Mouse (Mus musculus) midbrain, embryonic 14.5 days (tissue): ENCODE data around the gene Bloc1s5. TPM values are rescaled to one million over a fixed set of nuclear protein-coding genes. Genes with fewer than 3 reads are reported as not detected.

Source experiments
- ATAC-seq: fragments of 200-750 bp; cut with Nextera tagmentation; 2 replicates; pipeline ENCODE4 v1.8.0; 2017; ENCODE audit warnings: moderate number of reproducible peaks, moderate library complexity; ENCODE audit not compliant: low FRiP score, low TSS enrichment
- DNase-seq: peaks from one replicate; pipeline ENCODE4 v3.0.0-alpha.2; 2015
- H3K27ac ChIP-seq: fragments of 300-500 bp; sonication (generic); replicated peaks from 2 replicates; pipeline ENCODE4 v1.5.1; 2014; ENCODE audit warnings: mild to moderate bottlenecking, low read depth, low read length, moderate library complexity
- H3K27me3 ChIP-seq: fragments of 300-500 bp; sonication (generic); 2 replicates; pipeline ENCODE4 v1.6.1; 2014; ENCODE audit warnings: low read length, control low read depth, mixed read lengths; ENCODE audit not compliant: control insufficient read depth, insufficient read depth
- H3K36me3 ChIP-seq: fragments of 300-500 bp; sonication (generic); 2 replicates; pipeline ENCODE4 v1.6.1; 2014; ENCODE audit warnings: low read length, control low read depth; ENCODE audit not compliant: control insufficient read depth, insufficient read depth
- H3K4me1 ChIP-seq: fragments of 300-500 bp; sonication (generic); 2 replicates; pipeline ENCODE4 v1.6.1; 2014; ENCODE audit warnings: mild to moderate bottlenecking, antibody characterized with exemption, low read length, control low read depth; ENCODE audit not compliant: control insufficient read depth, insufficient read depth
- H3K4me2 ChIP-seq: fragments of 300-500 bp; sonication (generic); 2 replicates; pipeline ENCODE4 v1.6.1; 2014; ENCODE audit warnings: mild to moderate bottlenecking, low read length, moderate library complexity
- H3K4me3 ChIP-seq: fragments of 300-500 bp; sonication (generic); replicated peaks from 2 replicates; pipeline ENCODE4 v1.5.1; 2014; ENCODE audit warnings: low read depth, low read length
- H3K9ac ChIP-seq: fragments of 300-500 bp; sonication (generic); replicated peaks from 2 replicates; pipeline ENCODE4 v1.6.1; 2014; ENCODE audit warnings: mild to moderate bottlenecking, low read length, moderate library complexity
- H3K9me3 ChIP-seq: fragments of 300-500 bp; sonication (generic); 2 replicates; pipeline ENCODE4 v1.6.1; 2016; ENCODE audit warnings: low read length, control low read depth, mixed read lengths; ENCODE audit not compliant: control insufficient read depth
- WGBS: fragments of 180-500 bp; shearing (Covaris S2); extraction: QIAGEN DNeasy Blood & Tissue Kit; methylation state at CpG from one replicate; pipeline ENCODE4 v1.1.7; 2014; 5-methylcytosine and 5-hydroxymethylcytosine counted together
- polyA plus RNA-seq: library from polyadenylated mRNA; unstranded; fragments of >200 nt; fragmentation: Nextera tagmentation; extraction: Ambion mirVana; gene quantifications from 2 replicates; pipeline ENCODE4 v1.2.1, GENCODE M21; 2014

Gene Bloc1s5
- polyA plus RNA-seq, 1 experiment from 2014 or later: 25.5 TPM

DNA sequence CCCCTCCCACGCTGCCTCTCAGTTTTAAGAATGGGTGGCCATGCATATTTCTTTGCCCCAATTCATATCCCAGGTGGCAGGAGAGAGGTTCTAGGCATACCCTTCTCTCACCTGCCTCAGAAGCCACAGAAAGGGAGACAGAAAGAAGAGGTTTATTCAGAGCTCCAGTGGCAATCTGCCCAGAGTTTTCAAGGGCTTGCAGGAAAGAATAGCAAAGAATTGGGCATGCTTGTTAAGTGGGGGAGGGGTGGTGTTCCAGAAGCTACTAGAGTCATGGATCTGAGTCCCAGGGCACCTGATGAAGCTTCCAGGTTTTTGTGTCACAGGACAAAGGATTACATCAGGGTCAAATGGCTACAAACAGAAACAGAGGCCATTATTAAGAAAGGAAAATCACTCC, 61.6 kb downstream of the Bloc1s5 start:
- H3K27me3 ChIP-seq: no peaks in the 10 kb centered on the region
- H3K4me3 ChIP-seq: no peak overlapping the region
- H3K9ac ChIP-seq: no peak overlapping the region
- ATAC-seq: no peak
- no peak overlapping the region for H3K27ac ChIP-seq
- H3K9me3 ChIP-seq: no peaks in the 10 kb centered on the region
- H3K4me1 ChIP-seq: no peaks in the 10 kb centered on the region
- no peaks in the 10 kb centered on the region for H3K36me3 ChIP-seq
- WGBS: 93% methylated on average over 1 of the region's 1 CpGs
- no peak overlapping the region for H3K4me2 ChIP-seq
- no peak for DNase-seq

DNA sequence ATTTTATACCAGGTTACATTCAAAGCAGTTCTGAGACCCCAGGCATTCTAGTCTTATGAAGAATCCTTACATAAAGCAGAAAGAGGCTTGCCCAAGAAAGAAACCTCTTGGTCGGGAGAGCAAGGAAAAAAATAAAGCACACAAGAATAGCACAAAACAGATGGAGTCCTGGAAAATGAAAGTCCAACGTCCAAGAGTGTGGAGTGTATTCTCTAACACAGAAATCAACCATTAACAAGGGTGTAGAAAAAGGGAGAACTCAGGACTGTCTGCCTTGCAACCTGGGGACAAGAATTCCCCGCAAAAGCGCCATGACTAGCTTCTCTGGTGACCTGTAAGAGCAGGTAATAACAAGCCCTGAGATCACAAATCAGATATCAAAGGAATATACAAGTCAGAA, 69.7 kb downstream of the Bloc1s5 start:
- Histone ChIP-seq H3K27me3 (no peaks in the 10 kb centered on the region), H3K27ac (no peak overlapping the region), H3K36me3 (no peaks in the 10 kb centered on the region), H3K9ac (no peak overlapping the region), H3K9me3 (no peaks in the 10 kb centered on the region), H3K4me1 (no peaks in the 10 kb centered on the region), H3K4me2 (no peak overlapping the region), H3K4me3 (no peak overlapping the region)
- DNase-seq: no peak
- whole genome bisulfite sequencing: 84% methylated on average over 4 of the region's 4 CpGs
- ATAC-seq: no peak

DNA sequence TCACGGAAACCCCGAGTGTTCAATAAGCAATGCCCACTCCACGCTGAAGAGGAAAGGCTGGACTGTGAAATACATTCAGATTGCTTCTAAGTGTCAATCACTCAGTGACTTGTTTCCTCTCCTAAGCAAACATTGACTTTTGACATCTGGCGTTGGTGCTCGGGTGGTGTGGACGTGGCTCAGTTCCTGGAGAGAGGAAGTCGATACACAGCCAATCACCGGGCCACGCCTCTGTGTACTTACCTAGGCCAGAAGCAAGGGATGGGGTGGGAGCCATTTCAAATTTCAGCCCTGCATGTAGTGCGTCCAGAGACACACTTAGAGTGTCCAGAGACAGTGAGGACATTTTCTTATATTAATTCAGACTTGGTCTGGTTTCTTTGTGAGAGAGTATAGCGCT, 80.3 kb downstream of the Bloc1s5 start:
- Histone ChIP-seq H3K27ac (no peak overlapping the region), H3K36me3 (no peaks in the 10 kb centered on the region), H3K9me3 (0 out of 2 replicates have a peak, but pooled peaks cover 3% of the 10 kb centered on the region), H3K4me3 (no peak overlapping the region), H3K4me1 (no peaks in the 10 kb centered on the region), H3K27me3 (no peaks in the 10 kb centered on the region), H3K4me2 (no peak overlapping the region), H3K9ac (no peak overlapping the region)
- ATAC-seq (no peak), DNase-seq (no peak)
- 88% methylated on average over 11 of the region's 11 CpGs for WGBS

DNA sequence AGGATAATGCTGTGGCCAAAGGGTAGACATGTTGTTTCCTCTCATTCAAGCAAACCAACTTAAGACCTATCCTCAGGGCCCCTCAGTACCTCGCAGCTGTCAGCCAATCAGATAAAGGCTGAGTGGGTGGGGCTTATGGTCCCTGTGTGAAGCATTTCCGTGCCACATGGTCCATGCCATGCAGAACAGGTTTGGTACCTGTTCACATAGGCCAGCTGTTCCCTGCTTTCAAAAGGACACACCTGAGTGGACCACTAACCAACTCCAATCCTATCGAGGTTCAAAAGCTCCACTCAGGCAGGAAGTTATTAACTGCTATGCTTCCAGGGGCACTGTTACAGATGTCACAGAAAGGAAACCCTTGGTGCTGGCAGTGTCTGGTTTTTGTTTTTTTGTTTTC, 80.7 kb downstream of the Bloc1s5 start:
- no peaks in the 10 kb centered on the region for H3K4me1 ChIP-seq
- H3K27ac ChIP-seq: no peak overlapping the region
- H3K27me3 ChIP-seq: no peaks in the 10 kb centered on the region
- 79% methylated on average over 3 of the region's 3 CpGs for WGBS
- ATAC-seq (no peak), DNase-seq (no peak)
- no peak overlapping the region for H3K4me2 ChIP-seq
- 0 out of 2 replicates have a peak, but pooled peaks cover 3% of the 10 kb centered on the region for H3K9me3 ChIP-seq
- H3K9ac ChIP-seq: no peak overlapping the region
- no peaks in the 10 kb centered on the region for H3K36me3 ChIP-seq
- no peak overlapping the region for H3K4me3 ChIP-seq

DNA sequence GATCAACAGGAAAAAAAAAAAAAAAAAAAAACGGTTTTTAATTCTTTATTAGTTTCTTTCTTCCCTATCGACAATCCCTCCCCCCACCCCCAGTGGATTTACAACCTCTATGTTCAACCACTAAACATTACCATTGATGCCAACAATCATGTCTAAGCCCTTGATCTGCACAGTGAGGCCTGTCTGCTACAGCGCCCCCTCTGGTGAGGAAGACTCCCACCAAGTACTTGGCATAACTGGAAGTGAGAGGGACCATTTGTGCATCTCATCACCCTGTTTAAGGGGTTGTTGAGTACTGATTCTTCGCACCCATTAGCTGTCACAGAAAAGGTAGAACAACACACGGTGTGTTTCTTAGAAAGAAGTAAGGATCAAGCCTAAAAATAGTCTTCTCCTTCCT, 86.2 kb downstream of the Bloc1s5 start:
- DNase-seq: no peak
- Histone ChIP-seq H3K27ac (no peak overlapping the region), H3K4me2 (no peak overlapping the region), H3K4me1 (no peaks in the 10 kb centered on the region), H3K9me3 (0 out of 2 replicates have a peak, but pooled peaks cover 3% of the 10 kb centered on the region), H3K4me3 (no peak overlapping the region), H3K36me3 (no peaks in the 10 kb centered on the region), H3K27me3 (no peaks in the 10 kb centered on the region), H3K9ac (no peak overlapping the region)
- no peak for ATAC-seq
- 85% methylated on average over 5 of the region's 5 CpGs for WGBS

DNA sequence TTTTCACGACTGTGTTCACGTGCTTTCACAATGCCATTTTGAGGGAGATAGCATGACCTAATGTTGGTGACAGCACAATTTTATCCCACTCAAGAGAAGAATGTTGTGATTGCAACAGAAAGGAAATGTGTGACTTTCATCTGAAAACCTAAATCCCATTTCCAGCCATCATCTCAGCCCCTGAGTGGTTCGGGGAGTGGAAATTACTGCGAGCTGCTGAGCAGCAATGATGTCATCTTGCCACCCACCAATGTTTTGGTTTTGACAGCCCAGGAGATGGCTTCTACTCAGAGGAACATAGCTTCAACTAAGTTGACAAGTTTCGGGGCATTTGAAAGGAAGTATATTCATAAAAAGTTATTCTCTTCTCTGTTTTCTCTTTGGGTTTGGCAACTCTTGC, 87.2 kb downstream of the Bloc1s5 start:
- Histone ChIP-seq H3K4me1 (no peaks in the 10 kb centered on the region), H3K27me3 (no peaks in the 10 kb centered on the region), H3K27ac (no peak overlapping the region), H3K4me2 (no peak overlapping the region), H3K9ac (no peak overlapping the region), H3K4me3 (no peak overlapping the region), H3K36me3 (no peaks in the 10 kb centered on the region), H3K9me3 (0 out of 2 replicates have a peak, but pooled peaks cover 3% of the 10 kb centered on the region)
- WGBS: 89% methylated on average over 5 of the region's 5 CpGs
- no peak for DNase-seq
- no peak for ATAC-seq

DNA sequence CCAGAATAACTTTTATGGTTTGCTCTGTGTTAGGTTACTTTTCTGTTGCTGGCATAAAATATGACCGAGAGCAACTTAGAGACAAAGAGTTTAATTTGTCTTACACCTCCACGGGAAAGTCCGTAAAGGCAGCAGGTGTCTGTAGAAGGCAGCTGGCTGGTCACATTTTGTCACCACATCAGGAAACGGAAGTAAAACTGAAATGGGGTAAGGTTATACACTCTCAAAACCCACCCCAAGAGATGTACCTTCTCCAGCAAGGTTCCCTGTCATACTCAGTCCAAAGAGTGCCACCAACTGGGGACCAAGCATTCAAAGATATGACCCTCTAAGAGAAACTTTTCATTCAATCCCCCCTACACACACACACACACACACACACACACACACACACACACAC, 88.2 kb downstream of the Bloc1s5 start:
- no peak overlapping the region for H3K9ac ChIP-seq
- no peaks in the 10 kb centered on the region for H3K27me3 ChIP-seq
- ATAC-seq (no peak), DNase-seq (no peak)
- H3K27ac ChIP-seq: no peak overlapping the region
- no peaks in the 10 kb centered on the region for H3K36me3 ChIP-seq
- 0 out of 2 replicates have a peak, but pooled peaks cover 3% of the 10 kb centered on the region for H3K9me3 ChIP-seq
- WGBS: 91% methylated on average over 4 of the region's 4 CpGs
- H3K4me2 ChIP-seq: no peak overlapping the region
- H3K4me1 ChIP-seq: no peaks in the 10 kb centered on the region
- H3K4me3 ChIP-seq: no peak overlapping the region

DNA sequence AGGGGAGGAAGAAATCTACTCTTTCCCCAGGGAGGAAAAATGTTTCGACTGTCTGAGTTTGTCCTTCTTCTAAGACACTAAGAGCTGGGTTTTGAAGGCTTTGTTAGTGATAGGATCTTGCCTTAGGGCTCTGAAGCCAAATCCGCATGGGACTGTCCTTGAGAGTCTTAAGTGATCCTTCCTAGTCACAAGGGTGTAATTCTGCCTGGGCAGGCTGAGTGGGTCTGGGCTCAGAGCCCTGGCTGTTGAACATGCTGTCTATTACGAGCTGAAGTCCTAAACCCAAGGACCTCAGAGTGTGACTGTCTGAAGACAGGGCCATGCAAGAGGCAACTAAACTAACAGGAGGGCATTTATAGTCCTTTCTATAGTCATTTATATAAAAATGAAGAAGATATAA, 89.4 kb downstream of the Bloc1s5 start:
- Histone ChIP-seq H3K9me3 (no peaks in the 10 kb centered on the region), H3K4me3 (no peak overlapping the region), H3K27me3 (no peaks in the 10 kb centered on the region), H3K27ac (no peak overlapping the region), H3K36me3 (no peaks in the 10 kb centered on the region), H3K9ac (no peak overlapping the region), H3K4me2 (no peak overlapping the region), H3K4me1 (no peaks in the 10 kb centered on the region)
- WGBS: 70% methylated on average over 3 of the region's 3 CpGs
- ATAC-seq (no peak), DNase-seq (no peak)

DNA sequence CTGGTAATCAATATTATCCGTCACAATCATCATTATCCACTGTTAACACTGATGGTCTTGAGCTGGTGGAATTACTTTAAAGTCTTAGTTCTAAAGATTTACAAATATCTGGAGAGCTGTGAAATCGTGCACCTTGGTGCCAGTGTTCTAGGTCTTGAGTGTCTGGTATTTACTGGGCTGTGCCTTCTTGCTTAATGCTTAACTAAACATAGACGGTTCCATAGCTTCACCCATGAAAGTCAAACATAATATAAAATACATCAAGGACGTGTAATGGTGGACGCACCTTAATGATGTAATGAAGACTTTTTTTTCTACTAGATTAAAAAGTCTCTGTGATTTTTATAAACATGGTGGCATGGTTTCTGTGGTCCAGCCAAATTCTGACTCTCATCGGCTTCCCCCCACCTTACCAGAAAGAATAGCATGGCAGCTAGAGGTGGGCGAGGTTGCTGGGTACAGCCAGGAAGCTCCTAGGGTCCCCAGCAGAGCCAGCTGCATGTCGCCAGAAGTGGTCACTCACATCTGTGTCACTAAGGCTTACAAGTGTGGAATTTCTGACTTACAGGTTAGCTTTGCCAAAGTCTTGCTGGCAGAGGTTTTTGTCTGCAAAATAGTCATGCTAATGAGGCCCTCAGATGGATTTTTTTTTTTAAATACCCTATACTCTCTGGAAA, 90.0 kb downstream of the Bloc1s5 start:
- Histone ChIP-seq H3K9me3 (no peaks in the 10 kb centered on the region), H3K4me1 (no peaks in the 10 kb centered on the region), H3K4me3 (no peak overlapping the region), H3K27me3 (no peaks in the 10 kb centered on the region), H3K36me3 (no peaks in the 10 kb centered on the region), H3K4me2 (no peak overlapping the region), H3K27ac (no peak overlapping the region), H3K9ac (no peak overlapping the region)
- DNase-seq: no peak
- 86% methylated on average over 8 of the region's 8 CpGs for WGBS
- ATAC-seq: no peak
